Mouse (Mus musculus) cerebellum, adult 9-11 months (tissue): ENCODE results near the gene Ostf1.

Source experiments
- DNase-seq: peaks from one replicate; pipeline ENCODE4 v3.0.0; 2022

Ostf1 gene

DNA sequence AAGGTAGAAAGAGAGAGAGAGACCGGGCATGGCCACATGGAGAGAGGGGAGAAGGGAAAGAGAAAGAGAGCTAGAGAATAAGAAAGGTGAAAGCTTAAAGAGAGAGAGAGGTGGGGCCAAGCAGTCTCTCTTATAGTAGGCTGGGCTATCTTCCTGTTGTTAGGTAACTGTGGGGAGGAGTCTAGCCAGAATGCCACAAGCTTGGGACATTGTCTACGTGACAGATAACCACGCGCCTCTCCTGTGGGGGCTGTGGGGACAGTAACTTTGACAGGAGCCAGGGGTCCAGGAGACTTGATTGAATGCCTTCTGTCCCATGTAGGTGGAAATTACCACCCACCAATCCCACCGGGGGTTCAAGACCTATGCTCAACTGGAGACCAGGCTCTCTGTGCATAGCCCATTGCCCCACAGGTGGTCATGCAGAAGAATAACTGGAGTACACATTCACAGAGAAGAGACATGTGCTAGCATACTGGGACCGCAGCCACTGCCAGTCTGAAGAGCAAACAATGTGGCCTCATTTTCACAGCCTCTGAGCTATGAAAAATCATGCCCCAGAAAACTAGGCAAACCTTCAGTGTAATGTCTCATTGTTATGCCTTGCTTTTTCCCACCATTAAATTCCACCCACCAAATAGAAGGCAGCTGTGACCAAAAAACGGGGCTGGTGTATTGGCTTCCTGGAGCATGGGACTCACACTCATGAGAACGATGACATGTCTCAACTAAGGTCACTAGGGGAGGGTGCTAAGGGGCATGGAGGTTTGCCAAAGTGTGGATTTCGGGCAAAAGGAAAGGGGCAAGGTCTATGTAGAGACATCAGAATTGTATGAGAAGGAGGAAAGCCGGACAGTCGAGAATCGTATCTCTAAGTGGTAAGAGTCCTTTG lies 63.4 kb downstream of the Ostf1 start:
- no peak for DNase-seq

DNA sequence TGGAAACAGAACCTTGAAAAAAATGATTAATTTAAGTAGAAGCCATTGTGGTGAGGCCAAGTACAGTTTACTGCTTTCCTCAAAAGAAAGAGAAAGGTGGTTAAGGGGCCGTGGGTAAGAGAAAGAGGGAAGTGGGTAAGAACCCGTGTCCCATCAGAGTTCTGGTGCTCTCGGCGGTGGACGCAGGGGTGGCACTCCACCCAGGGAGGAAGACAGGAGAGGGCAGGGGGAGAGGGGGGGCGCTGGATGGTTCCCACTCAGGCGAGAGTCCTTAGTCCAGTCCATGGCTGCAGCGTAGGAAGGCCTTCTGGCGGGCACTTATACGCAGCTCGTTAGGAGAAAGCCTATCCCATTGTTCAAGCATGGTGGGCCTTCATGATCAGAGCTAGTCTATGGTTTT lies 64.1 kb downstream of the Ostf1 start:
- DNase-seq: no peak

GRCm38 (mm10) chr19:18557708-18558107 lies 73.9 kb downstream of the Ostf1 start:
- DNase-seq: no peak

GRCm38 (mm10) chr19:18555645-18556044 lies 76.0 kb downstream of the Ostf1 start:
- no peak for DNase-seq

DNA sequence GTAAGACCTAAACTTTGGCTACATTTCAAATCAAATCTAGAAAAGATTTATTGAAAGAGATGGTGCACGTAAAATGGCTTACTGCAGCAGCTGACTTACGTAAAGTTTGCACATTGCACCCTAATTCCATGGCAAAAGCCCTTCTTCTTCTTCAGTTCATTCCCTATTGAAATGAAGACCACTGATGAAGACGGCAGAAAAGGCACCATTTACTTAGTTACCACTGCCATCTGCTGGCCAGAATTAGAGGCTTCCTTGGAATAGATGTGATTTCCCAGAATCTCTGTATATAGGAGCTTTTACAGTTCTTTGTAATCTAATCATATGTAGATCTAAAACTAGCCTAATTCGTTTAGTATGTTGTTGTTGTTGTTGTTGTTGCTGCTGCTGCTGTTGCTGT lies 83.0 kb downstream of the Ostf1 start:
- peak; percentile 17 for DNase-seq
